Mouse (Mus musculus) lung, adult 2 months (tissue): ENCODE measurements around the gene Kalrn. TPM values are rescaled to one million over a fixed set of nuclear protein-coding genes. Genes with fewer than 3 reads are reported as not detected.

Experiments used
- DNase-seq: peaks from one replicate; pipeline ENCODE4 v3.0.0; 2022
- H3K4me1 ChIP-seq: fragments of 200-500 bp; 2 replicates; pipeline ENCODE4 v1.6.1; 2011; ENCODE audit warnings: low read length; ENCODE audit not compliant: control insufficient read depth, insufficient read depth
- H3K4me3 ChIP-seq: fragments of 200-500 bp; replicated peaks from 2 replicates; pipeline ENCODE3; 2011; ENCODE audit warnings: low read depth, mild to moderate bottlenecking, control low read depth, low read length; ENCODE audit errors: extremely low read depth
- CTCF ChIP-seq: fragments of 200-500 bp; IDR thresholded peaks from 2 replicates; pipeline ENCODE4 v1.5.1; 2011; ENCODE audit warnings: mild to moderate bottlenecking, low read length, control low read depth; ENCODE audit not compliant: insufficient read depth
- POLR2A ChIP-seq: fragments of 200-500 bp; IDR thresholded peaks from 2 replicates; pipeline ENCODE4 v1.6.1; 2011; ENCODE audit warnings: low read depth, mild to moderate bottlenecking, control low read depth, low read length, borderline replicate concordance; ENCODE audit errors: extremely low read depth
- WGBS: fragments of 180-500 bp; shearing (Covaris S2); methylation state at CpG from one replicate; pipeline ENCODE4 v1.1.7; 2018; 5-methylcytosine and 5-hydroxymethylcytosine counted together
- polyA plus RNA-seq: library from polyadenylated mRNA; depleted of rRNA; stranded (reverse); fragments of >200 nt; gene quantifications from 2 replicates; pipeline ENCODE4 v1.2.3, GENCODE M21; 2012

The Kalrn gene
- polyA plus RNA-seq, 1 experiment = 11.8 TPM

- 75% methylated on average over 13 of the region's 13 CpGs for WGBS
- Histone ChIP-seq H3K4me3 (no peak overlapping the region), H3K4me1 (no peaks in the 10 kb centered on the region)
- TF ChIP-seq POLR2A (no peak), CTCF (no peak)
- DNase-seq = no peak
These were observed 59.3 kb downstream of the Kalrn start for GRCm38 (mm10) chr16:34513956-34514593.

GRCm38 (mm10) chr16:34512326-34512725, 61.0 kb downstream of the Kalrn start:
- DNase-seq = no peak
- TF ChIP-seq CTCF (no peak), POLR2A (no peak)
- WGBS = 92% methylated on average over 4 of the region's 4 CpGs
- Histone ChIP-seq H3K4me3 (no peak overlapping the region), H3K4me1 (no peaks in the 10 kb centered on the region)

GRCm38 (mm10) chr16:34508125-34508524, 65.2 kb downstream of the Kalrn start:
- no peak for DNase-seq
- no peak overlapping the region for H3K4me3 ChIP-seq
- TF ChIP-seq POLR2A = no peak
- TF ChIP-seq CTCF = no peak
- WGBS = 60% methylated on average over 1 of the region's 1 CpGs
- no peaks in the 10 kb centered on the region for H3K4me1 ChIP-seq

GRCm38 (mm10) chr16:34506048-34506447, 67.3 kb downstream of the Kalrn start:
- 78% methylated on average over 2 of the region's 2 CpGs for WGBS
- H3K4me1 ChIP-seq = no peaks in the 10 kb centered on the region; the same call in 1 of the 2 replicates
- TF ChIP-seq CTCF (no peak), POLR2A (no peak)
- no peak for DNase-seq
- H3K4me3 ChIP-seq = no peak overlapping the region

GRCm38 (mm10) chr16:34504250-34504649, 69.1 kb downstream of the Kalrn start:
- Histone ChIP-seq H3K4me3 (no peak overlapping the region), H3K4me1 (no peaks in the 10 kb centered on the region; the same call in 1 of the 2 replicates)
- TF ChIP-seq CTCF (no peak), POLR2A (no peak)
- WGBS = 83% methylated on average over 10 of the region's 10 CpGs
- no peak for DNase-seq

- TF ChIP-seq CTCF (no peak), POLR2A (no peak)
- no peak overlapping the region for H3K4me3 ChIP-seq
- DNase-seq = no peak
- no peaks in the 10 kb centered on the region; the same call in 1 of the 2 replicates for H3K4me1 ChIP-seq
These were observed 71.2 kb downstream of the Kalrn start for GRCm38 (mm10) chr16:34502110-34502509.

- 100% methylated on average over 1 of the region's 1 CpGs for WGBS
- TF ChIP-seq CTCF = no peak
- no peak for TF ChIP-seq POLR2A
- no peak overlapping the region for H3K4me3 ChIP-seq
These were observed 78.6 kb downstream of the Kalrn start for GRCm38 (mm10) chr16:34494741-34495140.

GRCm38 (mm10) chr16:34493914-34494313, 79.4 kb downstream of the Kalrn start:
- Histone ChIP-seq H3K4me1 (peaks cover 10% of the 10 kb centered on the region), H3K4me3 (no peak overlapping the region)
- no peak for TF ChIP-seq CTCF
- TF ChIP-seq POLR2A = no peak
- WGBS = 20% methylated on average over 3 of the region's 3 CpGs
- no peak for DNase-seq

More at GRCm38 (mm10) chr16:34494741-34495140, 78.6 kb downstream of the Kalrn start:
- DNase-seq = no peak
- H3K4me1 ChIP-seq = peaks cover 10% of the 10 kb centered on the region

GRCm38 (mm10) chr16:34491225-34491624, 82.1 kb downstream of the Kalrn start:
- DNase-seq = no peak
- no peak overlapping the region for H3K4me3 ChIP-seq
- TF ChIP-seq CTCF = no peak
- WGBS = 86% methylated on average over 8 of the region's 8 CpGs
- peaks cover 10% of the 10 kb centered on the region for H3K4me1 ChIP-seq

GRCm38 (mm10) chr16:34490506-34490905, 82.8 kb downstream of the Kalrn start:
- DNase-seq = no peak
- no peak for TF ChIP-seq CTCF
- TF ChIP-seq POLR2A = no peak
- 23% methylated on average over 8 of the region's 8 CpGs for WGBS
- Histone ChIP-seq H3K4me1 (peaks cover 10% of the 10 kb centered on the region), H3K4me3 (no peak overlapping the region)

GRCm38 (mm10) chr16:34489805-34490325, 83.5 kb downstream of the Kalrn start:
- 58% methylated on average over 3 of the region's 3 CpGs for WGBS
- Histone ChIP-seq H3K4me3 (no peak overlapping the region), H3K4me1 (peaks cover 10% of the 10 kb centered on the region)
- no peak for DNase-seq
- TF ChIP-seq CTCF (no peak), POLR2A (no peak)
